Mouse (Mus musculus) olfactory bulb, adult 2 months (tissue): Measurements from ENCODE around the gene 2610507B11Rik. TPM values are rescaled to one million over a fixed set of nuclear protein-coding genes. Genes with fewer than 3 reads are reported as not detected.

Source experiments
- H3K27ac ChIP-seq: fragments of 200-500 bp; 2 replicates; pipeline ENCODE4 v1.5.1; 2012; ENCODE audit warnings: low read depth, low read length; ENCODE audit not compliant: insufficient read depth
- H3K4me1 ChIP-seq: fragments of 200-500 bp; 2 replicates; pipeline ENCODE4 v1.6.1; 2012; ENCODE audit warnings: low read length; ENCODE audit not compliant: control insufficient read depth, insufficient read depth
- H3K4me3 ChIP-seq: fragments of 200-500 bp; 2 replicates; pipeline ENCODE4 v1.5.1; 2012; ENCODE audit warnings: mild to moderate bottlenecking, low read depth, low read length, moderate library complexity; ENCODE audit not compliant: insufficient read depth
- CTCF ChIP-seq: fragments of 200-500 bp; IDR thresholded peaks from 2 replicates; pipeline ENCODE4 v1.5.1; 2012; ENCODE audit warnings: low read depth, mild to moderate bottlenecking, low read length, moderate library complexity; ENCODE audit not compliant: insufficient read depth
- POLR2A ChIP-seq: fragments of 200-500 bp; IDR thresholded peaks from 2 replicates; pipeline ENCODE4 v1.6.1; 2012; ENCODE audit warnings: mild to moderate bottlenecking, low read depth, low read length, moderate library complexity; ENCODE audit not compliant: insufficient read depth
- WGBS: fragments of 180-500 bp; shearing (Covaris S2); methylation state at CpG from one replicate; pipeline ENCODE4 v1.1.7; 2018; 5-methylcytosine and 5-hydroxymethylcytosine counted together
- polyA plus RNA-seq: library from polyadenylated mRNA; stranded (reverse); fragments of >200 nt; gene quantifications from 2 replicates; pipeline ENCODE4 v1.2.4, GENCODE M21; 2012; ENCODE audit warnings: low replicate concordance; ENCODE audit not compliant: missing spikeins, insufficient read depth, insufficient read length

2610507B11Rik gene
- polyA plus RNA-seq, 1 experiment, result 122 TPM

DNA sequence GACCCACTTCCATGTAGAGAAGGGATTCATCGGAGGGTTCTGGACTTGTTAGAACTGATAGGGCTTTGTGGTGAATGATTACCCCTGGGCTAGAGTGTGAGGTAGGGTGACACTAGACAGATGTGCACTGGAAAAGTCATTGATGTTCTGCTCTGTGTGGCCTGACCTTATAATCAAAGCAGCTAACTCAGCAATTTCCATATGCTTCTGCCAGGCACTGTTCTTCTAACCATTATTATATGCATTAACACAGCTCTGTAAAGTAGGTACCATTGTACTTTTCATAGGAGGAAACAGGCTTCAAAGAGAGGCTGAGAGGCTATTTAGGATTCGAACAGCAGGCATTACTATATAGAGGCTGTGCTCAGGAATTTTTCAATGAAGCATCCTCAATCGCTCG is 65.7 kb downstream of the 2610507B11Rik start:
- Histone ChIP-seq H3K27ac (no peak overlapping the region), H3K4me1 (peaks cover 12% of the 10 kb centered on the region), H3K4me3 (no peak overlapping the region)
- no peak for TF ChIP-seq POLR2A
- no peak for TF ChIP-seq CTCF
- 65% methylated on average over 4 of the region's 4 CpGs for WGBS

DNA sequence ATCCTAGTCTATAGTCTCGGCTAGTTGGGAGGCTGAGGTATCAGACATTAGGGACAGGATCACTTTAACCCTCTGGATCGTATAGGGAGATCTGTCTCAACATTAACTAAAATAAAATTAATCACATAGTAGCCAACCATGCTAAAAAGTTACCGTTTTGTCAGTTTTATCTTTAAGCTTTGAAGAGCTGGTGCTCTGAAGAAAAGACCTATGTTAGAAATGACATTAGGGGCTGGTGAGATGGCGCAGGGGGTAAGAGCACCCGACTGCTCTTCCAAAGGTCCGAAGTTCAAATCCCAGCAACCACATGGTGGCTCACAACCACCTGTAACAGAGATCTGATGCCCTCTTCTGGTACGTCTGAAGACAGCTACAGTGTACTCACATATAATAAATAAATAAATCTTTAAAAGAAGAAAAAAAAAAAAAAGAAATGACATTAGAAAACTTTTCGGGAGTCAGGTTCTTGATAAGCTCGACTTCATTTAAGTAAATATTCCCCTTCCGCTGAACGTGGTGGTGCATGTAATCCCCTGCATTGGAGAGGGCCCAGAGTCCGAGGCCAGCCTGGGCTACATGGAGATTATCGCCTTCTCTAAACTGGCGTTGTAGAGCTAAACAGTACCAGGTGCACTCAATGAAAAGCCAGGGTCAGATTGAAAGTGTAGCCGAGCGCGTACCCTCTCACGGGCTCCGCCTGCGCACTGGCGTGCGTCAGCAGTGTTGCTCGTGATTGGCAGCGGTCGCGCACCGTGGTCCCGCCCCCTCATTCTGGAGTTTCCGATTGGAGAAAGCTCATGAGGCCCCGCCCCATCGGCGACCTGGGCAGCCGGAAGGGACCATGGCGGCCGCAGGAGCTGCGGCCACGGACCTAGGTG is 66.3 kb downstream of the 2610507B11Rik start, which contains the start of gene Pigs:
Gene Pigs (plus strand): TSS at position 782 of the 878 bp plus-strand sequence.
- no peak within 1 kb of the TSS for H3K27ac ChIP-seq
- 10% methylated on average over 37 of the region's 37 CpGs for WGBS
- H3K4me3 ChIP-seq, result peak within 1 kb of the TSS; percentile 86
- H3K4me1 ChIP-seq, result peaks cover 10% of the 10 kb centered on the region
- TF ChIP-seq CTCF (no peak), POLR2A (peak; percentile 64; the same call in 1 of the 2 replicates)

DNA sequence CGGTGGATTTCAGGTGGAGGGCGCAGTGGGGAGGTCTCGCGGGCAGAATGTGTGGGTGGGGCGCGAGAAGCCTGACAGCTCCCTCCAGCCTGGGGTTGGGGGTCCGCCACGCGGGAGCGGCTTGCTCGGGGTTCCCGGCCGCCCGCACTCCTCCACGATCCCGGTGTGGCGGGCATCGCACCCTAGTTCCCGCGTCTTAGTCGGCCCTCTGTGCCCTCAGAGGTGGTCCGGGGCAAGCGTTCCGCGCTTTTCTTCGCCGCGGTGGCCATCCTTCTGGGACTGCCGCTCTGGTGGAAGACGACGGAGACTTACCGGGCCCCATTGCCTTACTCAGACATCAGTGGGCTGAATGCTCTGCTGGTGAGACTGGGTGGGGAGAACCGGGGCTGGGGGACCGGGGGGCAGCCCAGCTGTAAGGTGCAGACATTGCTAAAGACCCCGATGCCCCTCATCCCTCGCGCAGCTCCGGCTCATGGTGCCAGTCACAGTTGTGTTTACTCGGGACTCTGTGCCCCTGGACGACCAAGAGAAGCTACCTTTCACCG is 67.0 kb downstream of the 2610507B11Rik start:
- no peak overlapping the region for H3K27ac ChIP-seq
- WGBS, result under 1% methylated on average over 41 of the region's 41 CpGs
- no peak for TF ChIP-seq POLR2A
- no peak for TF ChIP-seq CTCF
- H3K4me1 ChIP-seq, result peaks cover 8% of the 10 kb centered on the region
- peak overlapping the region; percentile 86 for H3K4me3 ChIP-seq

DNA sequence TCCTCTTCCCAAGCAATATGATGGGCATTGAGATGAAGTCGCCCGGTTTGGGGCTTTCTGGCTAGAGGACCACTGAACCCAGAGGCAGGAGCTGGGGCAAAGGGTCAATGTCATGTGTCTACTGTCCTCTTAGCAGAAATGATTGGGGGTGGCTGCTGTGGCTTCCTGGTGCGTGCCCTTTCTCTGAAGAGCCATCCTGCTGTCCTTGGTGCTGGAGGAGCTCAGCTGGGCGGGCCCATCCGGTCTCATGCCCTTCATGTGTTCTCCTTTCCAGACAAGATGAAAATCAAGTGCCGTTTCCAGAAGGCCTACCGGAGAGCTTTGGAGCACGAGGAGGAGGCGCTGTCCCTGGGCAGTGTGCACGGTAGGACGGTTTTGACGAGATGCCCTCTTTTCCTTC is 71.1 kb downstream of the 2610507B11Rik start:
- peaks cover 5% of the 10 kb centered on the region for H3K4me1 ChIP-seq
- H3K27ac ChIP-seq, result no peak overlapping the region
- TF ChIP-seq CTCF (no peak), POLR2A (no peak)
- H3K4me3 ChIP-seq, result no peak overlapping the region
- WGBS, result 92% methylated on average over 12 of the region's 12 CpGs

DNA sequence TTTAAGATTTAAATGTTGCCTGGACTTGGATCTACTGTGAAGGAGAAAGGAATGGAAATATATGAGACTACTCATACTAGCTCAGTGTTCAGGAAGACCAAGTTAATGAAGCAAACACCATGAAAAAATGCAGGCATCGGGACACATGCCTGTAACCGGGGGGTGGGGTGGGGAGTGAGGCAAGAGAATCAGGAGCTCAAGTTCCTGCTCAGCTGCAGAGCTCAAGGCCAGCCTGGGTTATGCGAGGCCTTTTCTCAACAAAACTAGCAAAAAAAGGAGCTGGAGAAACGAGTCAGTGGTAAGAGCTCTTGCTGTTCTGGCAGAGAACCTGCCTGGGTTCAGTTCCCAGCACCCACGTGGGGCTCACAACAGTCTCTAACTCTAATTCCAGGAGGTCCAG is 72.4 kb downstream of the 2610507B11Rik start:
- no peak for TF ChIP-seq POLR2A
- no peak for TF ChIP-seq CTCF
- H3K27ac ChIP-seq, result no peak overlapping the region
- peaks cover 2% of the 10 kb centered on the region for H3K4me1 ChIP-seq
- 92% methylated on average over 5 of the region's 5 CpGs for WGBS
- H3K4me3 ChIP-seq, result no peak overlapping the region

DNA sequence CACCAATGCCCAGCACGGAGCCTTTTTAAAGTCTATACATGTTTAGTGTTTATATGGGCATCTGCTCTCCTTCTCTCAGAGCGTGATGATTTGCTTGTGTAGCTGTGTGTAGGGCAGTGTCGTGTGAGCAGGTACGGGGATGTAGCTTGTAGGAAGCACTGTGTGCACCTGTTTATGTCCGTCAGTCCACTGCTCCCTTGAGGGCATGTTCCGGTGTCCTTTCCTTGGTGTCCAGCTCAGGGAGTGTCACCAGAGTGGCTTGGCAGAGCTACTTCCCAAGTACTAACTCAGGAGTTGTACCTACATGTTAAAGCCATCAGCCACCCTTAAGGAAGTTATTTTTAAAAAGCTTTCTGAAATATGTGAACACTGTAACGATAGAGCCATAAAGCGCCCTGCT is 75.5 kb downstream of the 2610507B11Rik start:
- 95% methylated on average over 8 of the region's 8 CpGs for WGBS
- H3K27ac ChIP-seq, result no peak overlapping the region
- TF ChIP-seq CTCF (no peak), POLR2A (no peak)
- no peak overlapping the region for H3K4me3 ChIP-seq
- H3K4me1 ChIP-seq, result no peaks in the 10 kb centered on the region

Other genes starting within 250 kb of the 2610507B11Rik start
- gene Dhrs13, start 229.5 kb upstream of the 2610507B11Rik start, polyA plus RNA-seq, result not detected in 2 replicates
- not detected in 2 replicates for gene Flot2, start 223.8 kb upstream of the 2610507B11Rik start, polyA plus RNA-seq
- not detected in 2 replicates for gene Eral1, start 181.4 kb upstream of the 2610507B11Rik start, polyA plus RNA-seq
- not detected in 2 replicates for gene Fam222b, start 167.1 kb upstream of the 2610507B11Rik start, polyA plus RNA-seq
- not detected in 2 replicates for gene Traf4, start 96.2 kb upstream of the 2610507B11Rik start, polyA plus RNA-seq
- gene Nek8, start 85.1 kb upstream of the 2610507B11Rik start, polyA plus RNA-seq, result not detected in 2 replicates
- not detected in 2 replicates for gene Tlcd1, start 85.0 kb upstream of the 2610507B11Rik start, polyA plus RNA-seq
- gene Rpl23a, start 78.2 kb upstream of the 2610507B11Rik start, polyA plus RNA-seq, result 1,288 TPM in 1 of 2 replicates, not detected in the other
- gene Rab34, start 73.3 kb upstream of the 2610507B11Rik start, polyA plus RNA-seq, result not detected in 2 replicates
- gene Proca1, start 68.4 kb upstream of the 2610507B11Rik start, polyA plus RNA-seq, result not detected in 2 replicates
- not detected in 2 replicates for gene Sdf2, start 16.0 kb upstream of the 2610507B11Rik start, polyA plus RNA-seq
- 62.3 TPM in 1 of 2 replicates, not detected in the other for gene Supt6, start 15.8 kb upstream of the 2610507B11Rik start, polyA plus RNA-seq
- gene BC030499, start 29.1 kb downstream of the 2610507B11Rik start, polyA plus RNA-seq, result not detected in 2 replicates
- not detected in 2 replicates for gene Spag5, start 39.8 kb downstream of the 2610507B11Rik start, polyA plus RNA-seq
- gene Aldoc, start 61.2 kb downstream of the 2610507B11Rik start, polyA plus RNA-seq, result 410 and 562 TPM in 2 replicates
- not detected in 2 replicates for gene Pigs, start 66.7 kb downstream of the 2610507B11Rik start, polyA plus RNA-seq
- not detected in 2 replicates for gene Unc119, start 81.7 kb downstream of the 2610507B11Rik start, polyA plus RNA-seq
- not detected in 2 replicates for gene Foxn1, start 124.8 kb downstream of the 2610507B11Rik start, polyA plus RNA-seq
- not detected in 2 replicates for gene Slc13a2, start 160.5 kb downstream of the 2610507B11Rik start, polyA plus RNA-seq
- gene Slc46a1, start 203.9 kb downstream of the 2610507B11Rik start, polyA plus RNA-seq, result not detected in 2 replicates
- gene Sarm1, start 236.0 kb downstream of the 2610507B11Rik start, polyA plus RNA-seq, result not detected in 2 replicates
- not detected in 2 replicates for gene Vtn, start 237.3 kb downstream of the 2610507B11Rik start, polyA plus RNA-seq
- not detected in 2 replicates for gene Sebox, start 241.7 kb downstream of the 2610507B11Rik start, polyA plus RNA-seq